In the genomic region with DNA sequence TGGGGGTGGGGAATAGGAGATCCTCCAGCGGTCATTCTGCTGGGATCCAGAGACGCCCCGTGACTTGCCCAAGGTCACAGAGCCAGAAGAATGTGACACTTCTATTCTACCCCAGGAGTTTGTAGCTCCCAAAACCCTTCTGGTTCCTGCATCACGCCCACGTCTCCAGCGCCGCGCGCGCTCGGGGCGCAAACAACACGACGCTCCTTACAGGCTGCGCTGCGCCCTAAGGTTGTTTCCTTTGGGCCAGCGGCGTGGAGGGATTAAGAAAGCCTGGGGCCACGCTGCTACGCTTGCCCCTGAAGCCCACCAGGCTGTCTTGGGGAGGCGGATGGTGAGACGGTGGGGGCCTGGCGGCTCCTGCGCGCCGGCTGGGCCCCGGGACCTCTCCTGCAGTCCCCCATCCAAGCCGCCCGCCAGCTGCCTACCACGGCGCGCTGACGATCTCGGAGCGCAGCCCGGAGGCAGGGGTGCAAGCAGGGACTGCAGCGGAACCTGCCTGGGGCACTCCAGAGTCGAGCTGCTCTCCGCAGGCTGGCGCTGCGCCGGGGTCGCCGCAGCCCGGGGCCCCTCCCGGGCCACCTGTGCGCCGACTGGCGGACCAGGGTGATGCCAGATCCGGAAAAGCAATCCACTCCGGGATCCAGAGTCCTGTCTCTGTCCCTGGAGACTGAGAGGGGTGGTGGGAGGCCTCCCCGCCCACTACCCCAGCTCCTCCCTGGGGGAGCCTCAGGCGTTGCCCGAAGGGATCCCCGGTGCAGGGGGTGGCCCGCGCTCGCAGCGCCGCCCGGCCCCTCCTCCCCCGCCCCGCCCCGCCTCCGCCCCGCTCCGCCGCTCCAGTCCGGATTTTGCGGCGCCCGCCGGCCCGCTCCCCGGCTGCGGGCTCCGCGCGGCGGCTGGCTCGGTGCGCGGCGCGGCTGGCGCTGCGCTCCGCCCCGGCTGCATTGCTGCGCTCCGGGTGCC, we compare ENCODE assay signal across 8 mouse cellular contexts. TPM values are rescaled to one million over a fixed set of nuclear protein-coding genes. Genes with fewer than 3 reads are reported as not detected.
DNase-seq lines count a peak whose midpoint lies in the region; ATAC-seq and TF ChIP-seq lines count a peak whose summit lies in the region.

A gene (plus strand): TSS at position 881 of the 963 bp plus-strand sequence.

- H3K4me1 ChIP-seq in forebrain, embryonic 14.5 days (ENCODE audit: control insufficient read depth, insufficient read depth, low read length) = peaks cover 16% of the 10 kb centered on the region
- H3K4me1 ChIP-seq in midbrain, embryonic 12.5 days = peaks cover 52% of the 10 kb centered on the region
- peaks cover 3% of the 10 kb centered on the region; the same call in 1 of the 2 replicates for H3K4me1 ChIP-seq in stomach, postnatal 0 days (replicated peaks; ENCODE audit: control insufficient read depth, insufficient read depth)

- no peak for TF ChIP-seq CTCF in stomach, postnatal 0 days (IDR thresholded peaks at IDR 0.05; ENCODE audit: low read depth)

- DNase-seq in heart, adult 11 months = peak; percentile 92
- DNase-seq in heart, postnatal 25 days (ENCODE audit: low spot score) = no peak
- DNase-seq in forebrain, embryonic 14.5 days (ENCODE audit: low spot score) = peak; percentile 92
- DNase-seq in heart, postnatal 4 days = peak; percentile 33
- peak; percentile 67 to 79 for DNase-seq in left cerebral cortex, adult 8-10 months (ENCODE audit: low spot score in 2 of 2)
- peak; percentile 35 for DNase-seq in stomach, postnatal 0 days (ENCODE audit: low spot score)

- H3K9me3 ChIP-seq in forebrain, embryonic 14.5 days (replicated peaks; ENCODE audit: control insufficient read depth, low read length) = no peaks in the 10 kb centered on the region
- H3K9me3 ChIP-seq in midbrain, embryonic 12.5 days = no peaks in the 10 kb centered on the region
- no peaks in the 10 kb centered on the region for H3K9me3 ChIP-seq in stomach, postnatal 0 days (ENCODE audit: control insufficient read depth, low read length)

- peak within 1 kb of the TSS; percentile 99 for H3K4me2 ChIP-seq in forebrain, embryonic 14.5 days (ENCODE audit: low read length)
- peak within 1 kb of the TSS; percentile 98 for H3K4me2 ChIP-seq in midbrain, embryonic 12.5 days (replicated peaks)
- peak within 1 kb of the TSS; percentile 95 for H3K4me2 ChIP-seq in stomach, postnatal 0 days (replicated peaks; ENCODE audit: low read depth)

- peak within 1 kb of the TSS; percentile 76 for H3K4me3 ChIP-seq in forebrain, embryonic 14.5 days (ENCODE audit: low read depth, low read length)
- H3K4me3 ChIP-seq in midbrain, embryonic 12.5 days = peak within 1 kb of the TSS; percentile 69
- peak within 1 kb of the TSS; percentile 59 for H3K4me3 ChIP-seq in stomach, postnatal 0 days (ENCODE audit: low read depth, low read length)

- peak within 1 kb of the TSS; percentile 89 for H3K27ac ChIP-seq in forebrain, embryonic 14.5 days (ENCODE audit: low read depth, low read length)
- H3K27ac ChIP-seq in midbrain, embryonic 12.5 days (replicated peaks) = peak within 1 kb of the TSS; percentile 85
- H3K27ac ChIP-seq in stomach, postnatal 0 days (replicated peaks) = no peak within 1 kb of the TSS

- intact Hi-C loops in heart, postnatal 25 days (cut with DNase I) = no loop called here

- H3K36me3 ChIP-seq in forebrain, embryonic 14.5 days (ENCODE audit: control insufficient read depth, insufficient read depth, low read length) = no peaks in the 10 kb centered on the region
- H3K36me3 ChIP-seq in midbrain, embryonic 12.5 days = no peaks in the 10 kb centered on the region
- H3K36me3 ChIP-seq in stomach, postnatal 0 days (ENCODE audit: control insufficient read depth, insufficient read depth, low read length) = no peaks in the 10 kb centered on the region

- no peak for TF ChIP-seq EP300 in stomach, postnatal 0 days (optimal IDR thresholded peaks at IDR 0.05)

- peak; percentile 56; the same call in 1 of the 2 replicates for ATAC-seq in cerebellum, adult (ENCODE audit: insufficient number of reproducible peaks, low FRiP score, low TSS enrichment)
- ATAC-seq in forebrain, embryonic 14.5 days = peak; percentile 85
- peak; percentile 76 for ATAC-seq in midbrain, embryonic 12.5 days (ENCODE audit: low FRiP score, low read depth)
- ATAC-seq in stomach, postnatal 0 days (ENCODE audit: low FRiP score, low TSS enrichment) = peak; percentile 30; the same call in 1 of the 2 replicates

- under 1% methylated on average over 77 of the region's 91 CpGs for whole genome bisulfite sequencing in forebrain, embryonic 14.5 days
- under 1% methylated on average over 77 of the region's 91 CpGs for WGBS in midbrain, embryonic 12.5 days
- under 1% methylated on average over 59 of the region's 91 CpGs for WGBS in stomach, postnatal 0 days

- H3K9ac ChIP-seq in forebrain, embryonic 14.5 days (ENCODE audit: low read length) = peak within 1 kb of the TSS; percentile 82
- H3K9ac ChIP-seq in midbrain, embryonic 12.5 days (replicated peaks) = peak within 1 kb of the TSS; percentile 68
- peak within 1 kb of the TSS; percentile 51; the same call in 1 of the 2 replicates for H3K9ac ChIP-seq in stomach, postnatal 0 days (ENCODE audit: low read length)

- H3K27me3 ChIP-seq in forebrain, embryonic 14.5 days (replicated peaks; ENCODE audit: control insufficient read depth, insufficient read depth, low read length) = peaks cover 45% of the 10 kb centered on the region
- H3K27me3 ChIP-seq in midbrain, embryonic 12.5 days = peaks cover 99% of the 10 kb centered on the region
- H3K27me3 ChIP-seq in stomach, postnatal 0 days (ENCODE audit: control insufficient read depth, insufficient read depth, low read length) = peaks cover 6% of the 10 kb centered on the region; the same call in 1 of the 2 replicates

RNA-seq across cellular contexts. Expression of the gene that starts here (rescaled TPM):
- total RNA-seq in heart, postnatal 25 days (2021) = 1 to 10 TPM in 1 of 2 experiments, under 1 TPM in 1; 0.73 to 1.1 TPM
- polyA plus RNA-seq in forebrain, embryonic 14.5 days (2014; fragmentation: Nextera tagmentation; extraction: Ambion mirVana) = 12.3 and 16.2 TPM in 2 replicates
- 1 to 10 TPM; 1.3 to 1.4 TPM for total RNA-seq in heart, postnatal 4 days (2021)
- 10 to 100 TPM; 86.2 to 95.5 (median 94.0) TPM for total RNA-seq in left cerebral cortex, adult 8-10 months (2022)
- 2.6 and 4.4 TPM in 2 replicates for polyA plus RNA-seq in midbrain, embryonic 12.5 days (2016; fragmentation: Nextera tagmentation; extraction: Ambion mirVana)
- polyA plus RNA-seq in stomach, postnatal 0 days (2015; fragmentation: Nextera tagmentation; extraction: Ambion mirVana) = 0.89 and 1.4 TPM in 2 replicates

Comparison
In these comparisons a context has a peak if more than half of its experiments do, and no peak if none do; other contexts are left out.
1. RNA of the gene that starts here (total RNA-seq): 86.2 to 95.5 TPM in left cerebral cortex, adult 8-10 months; 1.3 to 1.4 TPM in heart, postnatal 4 days and 0.73 to 1.1 TPM in heart, postnatal 25 days; every median in the first group is over 10 times any median in the second.
2. ATAC-seq: peak in every context shown above with its lines; median percentile 85 in forebrain, embryonic 14.5 days; 76 in midbrain, embryonic 12.5 days; 56 in cerebellum, adult; 30 in stomach, postnatal 0 days.
3. Peak in every context shown above with its lines, with median percentiles within 50 percentile points of each other: H3K4me2 ChIP-seq, H3K4me3 ChIP-seq and H3K9ac ChIP-seq.